Mouse (Mus musculus): Measurements from ENCODE around the gene Ercc6. TPM values are rescaled to one million over a fixed set of nuclear protein-coding genes. Genes with fewer than 3 reads are reported as not detected.
A peak's percentile ranks its signal among the peaks of the same experiment; 100 is the strongest.

Ercc6 gene
- polyA plus RNA-seq, 1 experiment from 2014 or later = 24.0 TPM

DNA sequence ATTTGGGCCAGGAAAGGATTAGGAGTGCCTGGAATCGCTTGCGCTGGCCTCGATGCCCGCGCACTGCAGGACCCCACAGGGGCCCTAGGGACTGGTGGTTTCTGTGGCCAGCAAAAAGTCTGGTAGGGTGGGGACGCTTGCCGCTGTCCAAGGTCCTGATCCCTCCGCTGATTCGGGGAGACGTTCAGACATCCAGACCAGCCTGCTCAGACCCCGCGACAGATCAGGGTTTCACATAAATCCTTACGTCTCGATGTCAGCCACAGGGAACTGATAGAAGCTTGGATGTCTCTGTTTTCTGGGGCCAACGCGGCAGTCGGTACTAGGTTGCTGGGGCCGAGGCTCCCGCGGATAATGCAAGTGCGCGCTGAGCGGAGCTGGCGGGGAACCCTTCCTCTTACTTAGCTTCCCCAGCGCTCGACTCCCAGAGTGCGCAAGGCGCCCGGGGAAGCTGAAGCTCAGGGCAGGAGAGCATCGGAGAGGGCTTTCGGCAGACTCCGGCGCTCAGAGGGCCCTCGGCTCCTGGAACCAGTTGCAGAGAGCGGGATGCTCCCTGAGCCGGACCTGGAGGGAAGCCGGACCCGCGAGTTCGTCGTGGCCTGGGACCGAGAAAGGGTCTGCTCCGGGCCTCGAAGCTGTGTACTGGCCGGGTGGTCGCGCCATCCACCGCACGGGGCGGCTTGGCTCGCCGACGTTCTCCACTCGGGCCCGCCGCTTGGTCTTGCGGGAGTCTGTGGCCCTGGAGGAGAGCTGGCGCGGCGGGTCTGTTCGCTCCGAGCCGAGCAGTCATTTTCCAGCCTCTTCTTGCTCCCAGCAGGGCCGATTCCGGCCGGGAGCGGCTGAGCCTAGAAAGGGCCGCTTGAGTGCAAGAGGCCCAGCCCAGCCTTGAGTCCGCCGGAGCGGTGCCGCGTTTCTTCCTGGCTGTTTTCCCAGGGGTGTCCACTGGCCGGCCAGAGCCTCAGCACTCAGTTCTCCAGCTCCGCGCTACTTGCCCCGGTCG lies 84.2 kb downstream of the Ercc6 start:
- Histone ChIP-seq H3K4me2 (replicated peaks) (peak overlapping the region; percentile 55), H3K27me3 (peaks cover 99% of the 10 kb centered on the region), H3K4me3 (peak overlapping the region; percentile 22), H3K27ac (no peak overlapping the region), H3K4me1 (peaks cover 24% of the 10 kb centered on the region), H3K9ac (no peak overlapping the region), H3K9me3 (no peaks in the 10 kb centered on the region), H3K36me3 (no peaks in the 10 kb centered on the region)
- under 1% methylated on average over 78 of the region's 78 CpGs for WGBS
- peak; percentile 85 for ATAC-seq (ENCODE audit: low FRiP score, low read depth)

DNA sequence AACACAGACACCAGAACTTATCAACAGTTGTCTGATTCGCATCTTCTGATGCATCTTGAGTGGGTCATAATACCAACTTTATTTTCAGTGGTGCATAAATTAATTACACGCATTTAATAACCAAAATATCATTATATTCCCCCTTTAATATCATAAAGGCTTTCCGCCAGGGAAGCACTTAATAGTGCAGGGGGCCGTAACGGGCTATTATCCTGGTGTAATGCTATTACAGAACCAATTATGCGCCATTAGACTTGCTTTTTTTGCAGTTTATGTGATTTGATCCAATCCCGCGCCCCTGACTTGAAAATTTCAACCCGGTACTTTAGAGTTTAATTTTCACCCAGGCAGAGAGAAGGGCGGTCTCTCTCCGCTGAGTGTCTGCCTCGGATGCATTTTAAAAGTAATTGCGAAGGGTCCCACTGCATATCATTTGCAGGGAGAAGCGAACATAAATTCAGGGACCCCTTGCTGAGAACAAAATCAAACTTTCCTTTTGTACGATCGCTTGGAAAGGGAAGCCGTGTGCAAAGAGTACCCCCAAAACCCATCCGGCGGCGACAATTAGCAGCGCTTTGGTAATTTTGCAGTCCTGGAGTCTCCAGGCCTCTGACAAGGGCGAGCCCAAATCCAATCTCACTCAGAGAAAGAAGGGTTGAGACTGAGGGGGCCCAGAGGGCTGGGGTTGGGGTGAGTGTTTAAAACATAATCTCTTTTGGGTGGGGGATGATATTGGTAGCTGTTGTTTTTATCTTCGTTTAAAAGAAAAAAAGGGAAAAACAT lies 85.3 kb downstream of the Ercc6 start:
- Histone ChIP-seq H3K4me2 (replicated peaks) (peak overlapping the region; percentile 57; the same call in 1 of the 2 replicates), H3K4me1 (peaks cover 24% of the 10 kb centered on the region), H3K27ac (no peak overlapping the region), H3K9ac (no peak overlapping the region), H3K27me3 (peaks cover 100% of the 10 kb centered on the region), H3K9me3 (no peaks in the 10 kb centered on the region), H3K4me3 (no peak overlapping the region), H3K36me3 (no peaks in the 10 kb centered on the region)
- 5% methylated on average over 23 of the region's 23 CpGs for WGBS
- no peak for ATAC-seq (ENCODE audit: low FRiP score, low read depth)

DNA sequence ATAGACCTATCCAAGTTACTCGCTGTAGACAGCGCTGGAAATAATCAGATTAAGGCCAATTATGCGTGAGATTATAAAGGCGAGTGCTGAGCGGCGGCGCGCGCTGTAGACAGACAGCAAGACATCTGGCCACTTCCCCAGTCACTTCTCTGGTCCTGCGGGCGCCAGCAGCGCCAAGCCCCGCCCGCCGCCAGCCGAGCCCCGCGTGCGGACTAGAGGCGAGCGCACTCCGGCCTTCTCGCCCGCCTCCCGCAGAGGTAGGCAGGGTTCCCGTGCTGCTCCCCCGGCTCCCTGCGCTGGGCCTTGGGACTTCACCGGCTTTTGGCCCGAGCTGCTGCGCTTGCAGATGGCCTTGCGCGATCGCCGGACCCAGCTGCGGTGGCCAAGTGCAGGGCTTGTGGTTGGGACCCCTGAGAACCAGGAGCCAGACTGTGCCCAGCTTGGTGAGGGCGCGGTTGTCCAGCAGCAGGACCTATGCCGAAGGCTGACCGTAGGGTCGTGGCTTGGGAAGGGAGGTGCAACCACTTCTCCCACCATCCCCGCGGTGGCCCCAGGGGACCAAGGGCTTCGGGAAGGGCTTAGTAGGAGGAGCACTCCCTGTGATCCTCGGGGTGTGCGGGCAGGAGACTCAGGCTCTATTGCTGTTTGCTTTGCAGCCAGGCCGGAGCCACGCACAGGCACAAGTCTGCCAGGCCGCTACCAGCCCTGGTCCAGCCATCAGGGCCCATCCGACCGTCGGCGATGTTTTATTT lies 86.1 kb downstream of the Ercc6 start, which contains the start of gene Prrxl1:
TSS of gene Prrxl1 (plus strand) at position 118 of the 752 bp plus-strand sequence.
- Histone ChIP-seq H3K4me3 (peak within 1 kb of the TSS; percentile 32), H3K4me2 (replicated peaks) (peak within 1 kb of the TSS; percentile 57), H3K9me3 (no peaks in the 10 kb centered on the region), H3K4me1 (peaks cover 24% of the 10 kb centered on the region), H3K27me3 (peaks cover 100% of the 10 kb centered on the region), H3K9ac (no peak within 1 kb of the TSS), H3K36me3 (no peaks in the 10 kb centered on the region), H3K27ac (no peak within 1 kb of the TSS)
- WGBS = under 1% methylated on average over 53 of the region's 53 CpGs
- no peak for ATAC-seq (ENCODE audit: low FRiP score, low read depth)

DNA sequence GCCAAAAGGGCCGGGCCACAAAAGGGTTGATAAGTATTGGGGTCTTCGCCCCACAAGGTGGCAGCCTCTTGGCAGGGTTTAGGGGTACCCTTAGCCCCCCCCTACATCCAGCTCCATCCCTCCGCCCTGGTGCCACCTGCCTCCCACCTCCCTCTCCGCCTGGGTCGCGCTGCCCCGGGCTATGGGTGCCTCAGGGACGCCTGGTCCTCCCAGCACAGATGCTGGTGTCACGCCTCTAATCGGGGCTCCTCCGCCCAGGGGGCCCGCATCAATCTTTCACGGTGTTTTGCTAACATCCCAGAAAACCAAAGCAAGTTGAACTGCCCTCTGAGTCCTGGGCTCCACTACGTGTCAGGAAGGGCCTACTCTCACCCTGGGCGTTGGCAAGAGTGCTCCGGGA lies 86.8 kb downstream of the Ercc6 start:
- WGBS = 2% methylated on average over 16 of the region's 16 CpGs
- Histone ChIP-seq H3K36me3 (no peaks in the 10 kb centered on the region), H3K27ac (no peak overlapping the region), H3K9ac (no peak overlapping the region), H3K9me3 (no peaks in the 10 kb centered on the region), H3K4me3 (peak overlapping the region; percentile 32), H3K4me1 (peaks cover 24% of the 10 kb centered on the region), H3K27me3 (peaks cover 100% of the 10 kb centered on the region), H3K4me2 (replicated peaks) (peak overlapping the region; percentile 57; the same call in 1 of the 2 replicates)
- no peak for ATAC-seq (ENCODE audit: low FRiP score, low read depth)

DNA sequence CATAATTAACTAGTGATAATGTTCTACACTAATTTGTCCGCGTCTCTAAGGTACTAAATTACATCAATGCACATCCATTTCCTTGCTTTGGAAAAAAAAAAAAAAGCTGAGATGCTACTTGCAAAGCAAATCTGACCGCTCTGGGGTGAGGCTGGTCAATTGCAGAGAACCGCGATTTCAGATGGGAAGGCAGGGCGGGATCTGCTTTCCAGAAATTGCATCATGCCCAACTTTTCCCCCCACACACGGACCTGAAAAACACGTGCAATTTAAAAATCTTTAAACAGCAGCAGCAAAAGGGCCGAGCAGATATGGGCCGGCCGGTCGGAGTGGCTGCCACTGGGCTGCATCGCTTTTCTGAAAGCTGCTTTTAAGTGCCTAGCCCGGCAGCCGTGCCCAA lies 92.2 kb downstream of the Ercc6 start:
- H3K9ac ChIP-seq = no peak overlapping the region
- H3K27me3 ChIP-seq = peaks cover 76% of the 10 kb centered on the region
- H3K27ac ChIP-seq = no peak overlapping the region
- no peak for ATAC-seq (ENCODE audit: low FRiP score, low read depth)
- no peak overlapping the region for H3K4me3 ChIP-seq
- no peaks in the 10 kb centered on the region for H3K9me3 ChIP-seq
- no peak overlapping the region for H3K4me2 ChIP-seq (replicated peaks)
- WGBS = 51% methylated on average over 15 of the region's 15 CpGs
- no peaks in the 10 kb centered on the region for H3K36me3 ChIP-seq
- no peaks in the 10 kb centered on the region for H3K4me1 ChIP-seq

DNA sequence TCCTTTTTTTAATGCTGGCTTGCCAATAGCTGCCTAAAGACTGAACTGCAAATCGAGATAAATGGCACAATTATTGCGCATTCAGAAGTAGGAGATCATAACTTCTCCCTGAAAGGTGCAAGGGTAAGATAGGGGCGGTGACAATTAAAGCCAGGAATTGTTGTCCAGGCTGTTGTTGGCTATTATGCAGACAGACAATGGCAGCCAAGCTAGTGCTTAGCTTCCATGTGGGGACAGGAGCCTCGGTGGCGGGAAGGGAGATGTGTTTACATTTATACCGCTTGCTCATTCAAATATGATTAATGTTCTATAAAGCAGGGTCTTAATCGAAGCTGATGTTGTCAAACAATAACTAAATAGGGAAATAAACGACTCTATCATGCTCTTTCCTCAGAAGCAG lies 93.0 kb downstream of the Ercc6 start:
- Histone ChIP-seq H3K36me3 (no peaks in the 10 kb centered on the region), H3K4me3 (no peak overlapping the region), H3K9ac (no peak overlapping the region), H3K27ac (no peak overlapping the region), H3K9me3 (no peaks in the 10 kb centered on the region), H3K4me1 (no peaks in the 10 kb centered on the region), H3K4me2 (replicated peaks) (no peak overlapping the region), H3K27me3 (peaks cover 67% of the 10 kb centered on the region)
- ATAC-seq (ENCODE audit: low FRiP score, low read depth) = no peak
- WGBS = 80% methylated on average over 8 of the region's 8 CpGs

DNA sequence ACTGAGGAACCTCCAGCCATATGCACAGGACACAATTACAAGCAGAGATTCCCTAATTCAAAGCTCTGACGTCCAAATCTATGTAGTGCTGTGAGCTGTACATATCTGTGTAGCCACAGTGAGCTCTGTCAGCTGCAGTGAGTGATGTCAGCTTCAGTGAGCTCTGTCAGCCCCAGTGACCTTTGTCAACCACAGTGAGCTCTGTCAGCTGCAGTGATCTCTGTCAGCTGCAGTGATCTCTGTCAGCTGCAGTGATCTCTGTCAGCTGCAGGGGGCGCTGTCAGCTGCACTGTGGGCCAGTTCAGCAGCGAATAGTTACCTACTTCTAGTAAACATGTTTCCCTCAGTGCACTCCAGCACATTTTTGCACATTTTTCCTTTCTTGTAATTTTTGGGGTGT lies 96.1 kb downstream of the Ercc6 start:
- H3K27ac ChIP-seq = no peak overlapping the region
- H3K4me3 ChIP-seq = no peak overlapping the region
- ATAC-seq (ENCODE audit: low FRiP score, low read depth) = no peak
- peaks cover 37% of the 10 kb centered on the region for H3K27me3 ChIP-seq
- H3K9ac ChIP-seq = no peak overlapping the region
- WGBS = 33% methylated on average over 3 of the region's 3 CpGs
- no peak overlapping the region for H3K4me2 ChIP-seq (replicated peaks)
- H3K4me1 ChIP-seq = 0 out of 2 replicates have a peak, but pooled peaks cover 4% of the 10 kb centered on the region
- no peaks in the 10 kb centered on the region for H3K36me3 ChIP-seq
- no peaks in the 10 kb centered on the region for H3K9me3 ChIP-seq

DNA sequence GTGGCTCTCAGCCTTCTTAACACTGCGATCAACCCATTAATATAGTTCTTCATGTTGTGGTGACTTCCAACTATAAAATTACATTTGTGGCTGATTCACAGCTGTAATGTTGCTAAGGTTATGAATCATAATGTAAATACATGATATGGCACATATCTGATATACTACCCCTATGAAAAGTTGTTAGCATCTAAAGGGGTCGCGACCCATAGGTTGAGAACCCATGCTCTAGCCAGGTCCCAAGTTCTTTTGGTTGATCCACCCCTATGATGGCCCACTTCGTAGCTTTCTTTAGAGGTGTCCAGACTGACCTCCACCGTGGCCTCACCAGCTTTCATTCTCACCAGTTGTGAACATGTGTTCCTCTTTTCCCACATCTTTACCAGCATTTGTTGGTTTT lies 103.9 kb downstream of the Ercc6 start:
- Histone ChIP-seq H3K36me3 (no peaks in the 10 kb centered on the region), H3K4me1 (0 out of 2 replicates have a peak, but pooled peaks cover 4% of the 10 kb centered on the region), H3K9me3 (no peaks in the 10 kb centered on the region), H3K27ac (no peak overlapping the region), H3K27me3 (0 out of 2 replicates have a peak, but pooled peaks cover 4% of the 10 kb centered on the region), H3K4me2 (replicated peaks) (no peak overlapping the region), H3K4me3 (no peak overlapping the region), H3K9ac (no peak overlapping the region)
- ATAC-seq (ENCODE audit: low FRiP score, low read depth) = no peak
- WGBS = 80% methylated on average over 5 of the region's 5 CpGs

DNA sequence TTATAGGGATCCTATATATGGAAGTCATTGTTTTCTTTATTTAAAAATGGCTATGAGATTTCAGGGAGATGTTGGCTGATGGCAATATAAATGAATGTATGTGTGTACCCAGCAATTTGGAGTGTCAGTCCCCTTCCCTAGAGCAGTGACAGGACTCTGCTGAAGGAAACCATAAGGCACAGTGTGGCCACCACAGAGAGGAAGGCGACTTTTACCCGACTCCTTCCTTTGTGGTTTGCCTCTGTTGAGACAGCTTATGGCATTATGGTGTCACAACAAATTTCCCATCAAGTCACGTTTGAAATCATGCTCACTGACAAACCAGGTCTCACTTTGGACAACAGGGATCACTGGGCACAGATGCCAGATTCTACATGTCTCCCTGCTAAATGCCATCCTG lies 110.9 kb downstream of the Ercc6 start:
- no peak for ATAC-seq (ENCODE audit: low FRiP score, low read depth)
- Histone ChIP-seq H3K27me3 (0 out of 2 replicates have a peak, but pooled peaks cover 4% of the 10 kb centered on the region), H3K9ac (no peak overlapping the region), H3K36me3 (no peaks in the 10 kb centered on the region), H3K27ac (no peak overlapping the region), H3K9me3 (no peaks in the 10 kb centered on the region), H3K4me2 (replicated peaks) (no peak overlapping the region), H3K4me3 (no peak overlapping the region), H3K4me1 (no peaks in the 10 kb centered on the region)
- WGBS = 78% methylated on average over 3 of the region's 3 CpGs

DNA sequence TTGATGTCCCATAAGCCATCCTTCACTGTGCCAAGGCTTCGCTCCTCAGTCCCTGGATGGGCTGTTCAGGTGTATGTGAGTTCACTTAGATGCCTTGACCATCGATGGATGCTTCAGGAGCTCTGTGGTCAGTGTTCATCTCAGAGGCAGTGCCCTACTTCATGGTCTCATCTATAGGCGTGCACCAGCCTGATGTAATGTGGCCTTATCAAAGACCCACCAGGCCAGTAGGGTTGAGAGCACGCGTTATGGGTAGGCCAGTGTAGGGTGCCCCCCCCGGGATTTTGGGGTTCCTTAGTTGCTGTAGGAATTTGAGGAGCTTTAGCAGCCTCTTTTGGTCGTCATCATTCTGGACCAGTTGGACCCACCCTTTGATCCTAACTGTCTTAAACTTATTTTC lies 111.5 kb downstream of the Ercc6 start:
- Histone ChIP-seq H3K9me3 (no peaks in the 10 kb centered on the region), H3K36me3 (no peaks in the 10 kb centered on the region), H3K4me1 (no peaks in the 10 kb centered on the region), H3K4me2 (replicated peaks) (no peak overlapping the region), H3K4me3 (no peak overlapping the region), H3K27me3 (no peaks in the 10 kb centered on the region), H3K9ac (no peak overlapping the region), H3K27ac (no peak overlapping the region)
- ATAC-seq (ENCODE audit: low FRiP score, low read depth) = no peak
- 89% methylated on average over 7 of the region's 7 CpGs for WGBS

DNA sequence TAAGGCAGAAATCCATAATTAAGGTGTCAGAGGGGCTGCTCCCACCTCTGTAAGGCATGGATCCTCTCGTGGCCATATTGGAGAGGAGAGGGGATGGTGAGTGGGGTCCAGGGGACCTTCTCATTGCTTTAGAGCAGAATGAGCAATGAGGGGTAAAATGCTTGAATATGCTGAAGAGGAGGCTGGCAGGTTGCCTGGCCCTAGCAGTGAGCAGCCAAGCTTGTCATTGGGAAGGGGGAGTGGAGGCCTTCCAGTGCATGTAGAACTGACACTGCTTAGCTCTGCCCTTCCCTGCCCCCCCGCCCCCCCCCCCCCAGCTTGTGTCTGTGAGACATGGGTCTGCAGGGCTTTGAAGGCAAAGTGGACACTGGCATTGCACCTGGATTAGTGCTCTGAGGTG lies 114.0 kb downstream of the Ercc6 start:
- Histone ChIP-seq H3K4me2 (replicated peaks) (no peak overlapping the region), H3K27ac (no peak overlapping the region), H3K9me3 (no peaks in the 10 kb centered on the region), H3K27me3 (no peaks in the 10 kb centered on the region), H3K4me1 (no peaks in the 10 kb centered on the region), H3K36me3 (no peaks in the 10 kb centered on the region), H3K9ac (no peak overlapping the region), H3K4me3 (no peak overlapping the region)
- 49% methylated on average over 2 of the region's 2 CpGs for WGBS
- ATAC-seq (ENCODE audit: low FRiP score, low read depth) = no peak

All from limb, embryonic 13.5 days (tissue).